Mouse (Mus musculus) cerebellum, adult 11-12 months (tissue): ENCODE results near the gene Olfr686.

Experiments used
- DNase-seq: peaks from one replicate; pipeline ENCODE4 v3.0.0; 2022

The Olfr686 gene

DNA sequence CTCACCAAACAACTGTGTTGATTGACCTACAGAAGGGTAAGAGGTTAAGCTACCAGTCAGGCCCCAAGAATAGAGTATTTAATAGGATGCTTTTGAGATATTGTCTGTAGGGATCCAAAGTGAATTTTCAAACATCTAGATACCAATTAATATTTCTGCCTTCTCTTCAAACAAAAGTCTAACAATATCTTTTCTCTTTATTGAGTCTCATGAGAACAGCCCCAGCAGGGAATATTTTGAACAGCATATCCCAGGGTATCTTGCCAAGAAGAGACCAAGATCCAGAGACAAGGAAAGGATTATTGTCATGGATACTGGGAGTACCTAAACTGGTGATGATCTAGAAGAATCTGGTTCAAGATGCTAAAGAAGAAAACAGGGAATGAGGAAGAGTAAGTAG lies at the start of gene Olfr686:
Gene Olfr686 (minus strand): TSS at position 101 of the 400 bp plus-strand sequence.
- no peak for DNase-seq

DNA sequence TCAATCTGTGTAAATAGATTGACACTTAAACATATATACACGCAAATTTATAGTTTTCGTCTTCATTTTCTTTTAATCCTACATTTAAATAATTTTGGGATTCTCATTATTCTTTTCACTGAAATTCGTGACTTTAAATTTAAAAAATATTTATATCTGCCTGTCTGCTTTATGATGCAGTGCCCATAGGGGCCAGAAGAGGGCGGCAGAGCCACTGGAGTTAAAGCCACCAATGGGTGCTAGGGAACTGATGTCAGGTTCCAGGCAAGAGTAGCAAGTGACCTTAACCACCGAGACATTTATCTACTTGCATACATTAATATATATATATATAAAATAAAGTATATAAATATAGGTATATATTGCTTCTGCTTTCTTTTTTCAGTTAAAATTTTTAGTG lies 49.4 kb upstream of the Olfr686 start:
- no peak for DNase-seq

DNA sequence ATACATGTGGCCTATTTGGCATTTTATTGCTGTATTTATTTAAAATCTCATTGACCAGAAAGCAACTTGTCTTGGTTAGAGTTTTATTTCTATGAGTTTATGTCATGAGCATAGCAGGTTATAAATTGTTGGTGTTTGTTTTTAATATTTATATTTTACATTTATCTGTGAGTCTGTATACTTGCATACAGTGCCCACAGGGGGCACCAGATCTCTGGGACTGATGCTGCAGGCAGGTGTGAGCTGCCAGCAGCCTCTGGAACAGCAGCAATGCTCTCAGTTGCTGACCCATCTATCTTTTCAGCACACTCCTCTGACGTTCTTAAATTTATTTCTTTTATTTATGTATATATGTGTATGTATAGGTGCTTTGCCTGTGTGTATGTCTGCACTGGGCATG lies 40.9 kb upstream of the Olfr686 start:
- no peak for DNase-seq

DNA sequence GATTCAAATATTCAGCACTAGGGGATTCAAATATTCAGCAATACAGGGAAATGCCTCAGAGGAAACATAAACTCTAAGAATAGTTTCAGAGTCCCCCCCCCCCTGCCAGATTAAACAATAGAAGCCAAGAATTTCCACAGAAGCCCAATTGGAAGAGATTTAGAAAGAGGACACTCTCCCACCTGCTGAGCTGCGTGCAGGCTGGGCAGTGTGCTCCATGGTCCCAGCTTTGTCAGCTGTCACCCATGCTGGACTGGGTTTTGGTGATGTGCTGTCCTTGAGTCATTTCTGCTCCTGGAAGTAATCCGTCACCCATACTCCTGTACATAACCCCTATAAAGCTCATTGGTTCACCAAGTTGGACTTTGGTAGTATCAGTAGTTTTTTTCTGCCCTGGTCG lies 40.4 kb upstream of the Olfr686 start:
- DNase-seq: no peak

DNA sequence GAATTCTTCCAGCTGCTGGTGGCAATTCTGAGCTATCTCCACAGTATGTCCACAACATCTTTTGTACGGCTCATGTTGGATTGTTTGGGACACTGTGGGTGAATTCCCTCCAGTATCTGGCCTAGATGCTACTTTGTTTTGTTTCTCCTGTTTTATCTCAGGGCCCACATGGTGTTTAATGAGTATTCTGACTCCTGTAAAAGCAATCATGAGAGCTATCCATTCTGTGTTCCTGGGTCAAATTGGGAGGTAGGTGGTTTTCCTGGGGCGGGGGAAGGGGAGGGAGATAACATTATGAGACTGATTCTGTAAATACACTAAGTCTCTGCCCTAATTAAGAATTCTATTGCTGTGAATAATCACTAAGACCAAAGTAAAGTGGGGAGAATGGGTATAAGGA lies 22.1 kb upstream of the Olfr686 start:
- DNase-seq: no peak

DNA sequence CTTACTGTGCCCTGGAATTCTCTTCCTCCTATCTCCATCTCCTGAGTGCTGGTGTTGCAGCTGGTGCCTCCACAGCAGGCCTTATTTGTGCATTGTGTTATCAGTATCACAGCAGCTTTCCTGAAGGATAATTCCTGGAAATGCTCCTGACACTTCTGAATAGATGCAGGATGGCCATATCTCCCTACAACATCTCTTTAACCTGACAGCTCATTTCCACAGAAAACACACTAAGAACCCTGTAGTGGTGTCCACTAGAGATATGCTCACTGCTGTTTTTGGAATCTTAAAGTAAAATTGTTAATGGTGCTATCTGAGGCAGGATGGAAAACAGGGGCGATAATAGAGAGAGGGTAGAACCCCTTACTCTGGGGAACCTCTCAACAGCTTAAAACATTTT lies 20.9 kb upstream of the Olfr686 start:
- no peak for DNase-seq

DNA sequence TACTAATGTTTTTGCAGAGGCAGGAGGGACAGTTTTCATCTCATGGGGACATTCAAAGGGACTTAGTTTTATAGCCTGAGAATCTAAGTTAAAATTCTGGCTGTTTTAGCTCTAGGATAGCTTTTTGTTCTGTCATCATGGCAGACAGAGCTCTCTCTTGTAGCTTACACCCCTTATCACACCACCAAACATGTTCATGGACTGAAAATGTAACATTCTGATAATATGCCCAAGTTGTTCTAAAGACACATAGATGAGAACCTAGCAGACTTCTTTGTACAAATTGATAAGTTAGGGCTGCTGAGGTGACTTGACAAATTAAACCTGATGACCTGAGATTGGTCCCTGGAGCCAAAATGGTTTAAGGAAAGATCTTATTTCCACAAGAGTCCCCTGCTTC lies 19.4 kb upstream of the Olfr686 start:
- DNase-seq: no peak

DNA sequence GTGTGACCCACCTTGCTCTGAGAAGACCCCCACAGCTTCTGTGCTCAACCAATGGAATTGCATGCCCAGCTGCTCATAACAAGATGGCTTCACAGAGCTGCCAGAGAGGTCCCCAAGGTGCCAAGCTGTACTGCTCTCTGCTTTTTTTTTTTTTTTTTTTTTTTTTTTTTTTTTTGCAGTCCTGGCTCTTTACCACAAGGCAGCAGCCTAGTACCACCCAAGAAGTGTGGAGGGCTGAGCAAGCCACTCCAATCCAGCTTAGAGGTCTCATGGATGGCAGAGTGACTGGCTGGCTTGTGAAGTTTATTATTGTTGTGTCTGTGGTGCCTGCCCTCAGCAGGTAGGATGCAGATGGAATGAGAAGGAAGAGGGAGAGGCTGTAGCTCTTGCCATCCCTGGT lies 18.8 kb upstream of the Olfr686 start:
- DNase-seq: no peak

DNA sequence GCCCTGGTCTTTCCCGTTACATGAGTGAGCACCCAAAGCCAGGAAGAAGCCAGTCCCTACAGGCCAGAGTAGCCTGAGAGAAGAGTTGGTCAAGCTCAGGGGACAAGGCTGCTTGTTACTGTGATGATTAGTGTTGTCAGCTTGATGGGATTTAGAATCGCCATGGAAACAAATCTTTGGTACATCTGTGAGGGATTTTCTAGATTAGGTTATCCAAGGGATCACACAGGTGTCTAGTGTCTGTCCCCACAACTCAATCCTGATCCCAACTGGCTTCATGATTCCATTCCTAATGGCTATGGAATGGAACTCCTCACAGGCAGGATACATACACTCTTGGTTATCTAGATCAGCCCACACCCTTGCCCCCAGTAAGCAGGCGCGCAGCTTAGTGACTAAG lies 11.0 kb upstream of the Olfr686 start:
- DNase-seq: no peak

DNA sequence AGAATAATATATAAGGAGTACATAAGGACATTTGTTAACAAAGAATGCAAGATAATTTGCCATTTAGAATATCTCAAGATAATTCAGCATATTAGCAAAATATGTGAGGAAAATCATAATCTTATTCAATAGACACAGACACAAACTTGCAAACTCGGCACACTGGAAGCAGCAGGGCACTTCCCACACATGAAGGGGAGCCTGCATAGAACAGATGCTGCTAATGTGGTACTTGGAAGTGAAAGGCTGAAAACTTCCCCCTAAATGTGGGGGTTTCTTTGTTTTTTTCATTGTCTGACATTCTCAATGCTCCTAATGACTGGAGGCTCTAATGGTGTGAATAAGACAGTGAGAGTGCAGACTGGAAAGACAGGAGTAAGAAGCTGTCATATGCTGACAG lies 7.5 kb upstream of the Olfr686 start:
- DNase-seq: no peak

DNA sequence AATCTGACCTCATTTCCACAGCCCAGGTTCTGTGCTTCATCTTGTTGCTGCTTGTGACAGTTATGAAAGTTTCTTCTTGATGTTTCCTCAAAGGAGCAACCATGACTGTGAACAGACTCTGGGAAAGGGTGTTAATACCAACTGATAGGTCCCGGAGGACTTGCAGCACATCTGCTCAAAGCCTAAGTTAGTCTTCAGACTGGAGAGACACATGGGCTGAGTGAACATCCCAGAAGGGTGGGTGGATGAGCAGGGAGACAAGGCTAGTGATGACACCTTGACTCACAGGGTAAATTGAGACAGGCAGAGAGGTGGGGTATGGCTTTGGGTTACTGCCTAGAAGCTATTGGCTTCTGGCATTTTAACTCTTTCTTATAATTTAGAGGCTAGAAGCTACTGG lies 21.4 kb downstream of the Olfr686 start, which contains the start of gene Olfr685:
Gene Olfr685 (minus strand): TSS at position 101 of the 400 bp plus-strand sequence.
- DNase-seq: no peak

DNA sequence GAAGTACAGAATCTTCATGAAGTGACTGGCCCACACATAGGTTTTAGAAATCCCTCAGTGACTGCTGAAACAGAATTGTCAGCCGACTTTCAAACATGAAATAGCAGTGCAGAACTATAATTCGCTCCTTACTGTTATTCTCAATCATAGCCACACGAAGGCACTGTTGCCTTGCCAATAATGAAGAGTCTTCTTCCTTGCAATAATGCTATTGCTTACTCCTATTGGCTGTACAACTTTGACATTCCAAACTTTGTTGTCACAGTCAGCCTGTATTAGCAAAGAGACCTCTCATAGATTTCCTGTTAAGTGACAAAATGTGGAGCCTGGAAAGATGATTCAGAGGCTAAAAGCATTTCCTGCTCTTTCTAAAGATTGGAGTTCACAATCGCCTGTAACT lies 36.5 kb downstream of the Olfr686 start:
- DNase-seq: no peak

DNA sequence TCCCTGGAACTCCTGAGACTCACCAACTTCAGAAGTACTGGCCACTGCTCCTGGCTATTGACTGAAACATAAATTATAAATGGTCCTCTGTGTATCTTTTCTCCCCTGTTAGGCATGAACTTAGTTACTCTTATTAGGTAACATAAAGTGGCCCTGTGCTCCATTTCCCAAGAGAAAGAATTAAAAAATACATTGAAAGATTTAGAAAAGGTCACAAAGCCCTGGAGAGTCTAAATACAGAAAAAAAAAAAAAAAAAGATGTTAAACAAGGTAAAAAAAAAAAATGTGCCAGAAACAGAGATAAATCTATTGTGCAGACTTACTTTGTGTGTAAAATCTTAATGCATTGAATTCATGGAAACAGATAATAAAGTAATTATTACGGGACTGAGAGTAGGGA lies 43.7 kb downstream of the Olfr686 start, which contains the start of gene Olfr684:
Gene Olfr684 (minus strand): TSS at position 101 of the 400 bp plus-strand sequence.
- no peak for DNase-seq
